Mouse (Mus musculus) small intestine, adult 2 months (tissue): Measurements from ENCODE around the gene Rbms3. TPM values are rescaled to one million over a fixed set of nuclear protein-coding genes. Genes with fewer than 3 reads are reported as not detected.

Source experiments
- H3K27ac ChIP-seq: fragments of 200-500 bp; 2 replicates; pipeline ENCODE4 v1.5.1; 2012; ENCODE audit warnings: low read depth, low read length, control low read depth, inconsistent platforms; ENCODE audit not compliant: insufficient read depth
- H3K27me3 ChIP-seq: fragments of 200-500 bp; 2 replicates; pipeline ENCODE4 v1.6.1; 2012; ENCODE audit warnings: mild to moderate bottlenecking, moderate library complexity, low read length, inconsistent platforms; ENCODE audit not compliant: control insufficient read depth, insufficient read depth
- H3K36me3 ChIP-seq: fragments of 200-500 bp; 2 replicates; pipeline ENCODE4 v1.6.1; 2012; ENCODE audit warnings: mild to moderate bottlenecking, low read length, control low read depth, inconsistent platforms; ENCODE audit not compliant: control insufficient read depth, insufficient read depth
- H3K4me1 ChIP-seq: fragments of 200-500 bp; 2 replicates; pipeline ENCODE4 v1.6.1; 2012; ENCODE audit warnings: low read length, inconsistent platforms, mixed read lengths; ENCODE audit not compliant: control insufficient read depth, insufficient read depth, insufficient read length
- H3K4me3 ChIP-seq: fragments of 200-500 bp; 2 replicates; pipeline ENCODE4 v1.5.1; 2012; ENCODE audit warnings: low read depth, mild to moderate bottlenecking, control low read depth, inconsistent platforms, low read length, moderate library complexity
- CTCF ChIP-seq: fragments of 200-500 bp; IDR thresholded peaks from 2 replicates; pipeline ENCODE4 v1.5.1; 2012; ENCODE audit warnings: low read depth, mild to moderate bottlenecking, control low read depth, inconsistent platforms, low read length, moderate library complexity, mixed read lengths; ENCODE audit not compliant: insufficient replicate concordance, insufficient read length; ENCODE audit errors: extremely low read depth
- POLR2A ChIP-seq: fragments of 200-500 bp; IDR thresholded peaks from 2 replicates; pipeline ENCODE4 v1.6.1; 2012; ENCODE audit warnings: low read depth, mild to moderate bottlenecking, control low read depth, inconsistent platforms, low read length, moderate library complexity
- WGBS: fragments of 180-500 bp; shearing (Covaris S2); methylation state at CpG from one replicate; pipeline ENCODE4 v1.1.7; 2018; 5-methylcytosine and 5-hydroxymethylcytosine counted together
- polyA plus RNA-seq: library from polyadenylated mRNA; depleted of rRNA; stranded (reverse); fragments of >200 nt; gene quantifications from 2 replicates; pipeline ENCODE4 v1.2.3, GENCODE M21; 2012

Rbms3 gene
- polyA plus RNA-seq, 1 experiment = 3.3 TPM

DNA sequence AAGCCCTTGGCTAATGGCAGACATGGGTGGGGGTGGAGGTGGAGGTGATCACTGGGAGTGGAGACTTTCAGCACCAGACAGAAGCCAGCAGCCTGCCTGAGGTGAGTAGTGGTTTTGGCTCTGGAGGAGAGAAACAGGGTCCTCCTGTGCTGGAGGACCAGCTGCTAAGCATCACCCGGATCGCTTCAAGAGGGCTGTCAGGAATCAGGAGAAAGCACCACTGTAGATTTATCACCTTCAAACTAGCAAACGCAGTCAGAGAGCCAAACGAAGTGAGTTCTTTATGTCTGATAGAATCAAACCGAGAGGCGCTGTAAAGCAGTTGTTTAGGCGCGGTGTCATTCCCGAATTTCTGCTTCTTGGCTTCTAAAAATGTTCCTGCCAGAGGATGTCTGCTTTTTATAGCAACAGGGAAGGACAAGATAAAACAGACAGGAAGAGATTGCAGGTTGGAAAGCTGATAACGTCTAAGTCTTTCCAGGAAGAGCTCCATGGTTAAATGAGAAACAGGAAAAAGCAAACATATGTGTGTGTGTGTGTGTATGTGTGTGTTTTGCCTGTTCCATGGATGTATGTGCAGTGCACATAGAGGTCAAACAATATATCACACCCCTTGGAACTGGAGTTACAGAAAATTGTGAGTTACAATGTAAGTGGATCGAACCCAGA is 928.1 kb downstream of the Rbms3 start:
- no peaks in the 10 kb centered on the region for H3K4me1 ChIP-seq
- H3K27ac ChIP-seq = no peak overlapping the region
- H3K27me3 ChIP-seq = no peaks in the 10 kb centered on the region
- WGBS = 64% methylated on average over 11 of the region's 11 CpGs
- H3K36me3 ChIP-seq = no peaks in the 10 kb centered on the region
- no peak overlapping the region for H3K4me3 ChIP-seq
- no peak for TF ChIP-seq POLR2A
- no peak for TF ChIP-seq CTCF

DNA sequence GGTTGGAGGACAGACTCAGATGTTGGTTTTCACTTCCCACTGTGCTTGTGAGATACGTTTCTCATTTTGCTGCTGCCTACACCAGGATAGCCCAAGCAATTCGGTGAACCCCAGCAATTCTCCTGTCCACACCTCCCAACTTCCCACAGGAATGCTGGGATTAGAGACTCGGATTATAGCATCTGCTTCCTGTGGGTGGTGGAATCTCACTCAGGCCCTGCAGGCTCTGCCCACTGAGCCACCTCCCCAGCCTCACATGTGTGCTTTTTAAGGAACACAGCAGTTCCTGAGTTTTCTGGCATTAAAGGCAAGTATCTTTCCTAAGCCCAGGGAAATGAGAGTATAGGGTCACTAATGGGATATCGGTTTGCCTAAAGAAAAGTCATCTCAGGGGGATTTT is 941.1 kb downstream of the Rbms3 start:
- Histone ChIP-seq H3K4me3 (no peak overlapping the region), H3K4me1 (no peaks in the 10 kb centered on the region), H3K36me3 (no peaks in the 10 kb centered on the region), H3K27ac (no peak overlapping the region), H3K27me3 (no peaks in the 10 kb centered on the region)
- TF ChIP-seq POLR2A = no peak
- TF ChIP-seq CTCF = no peak
- 82% methylated on average over 4 of the region's 4 CpGs for WGBS

DNA sequence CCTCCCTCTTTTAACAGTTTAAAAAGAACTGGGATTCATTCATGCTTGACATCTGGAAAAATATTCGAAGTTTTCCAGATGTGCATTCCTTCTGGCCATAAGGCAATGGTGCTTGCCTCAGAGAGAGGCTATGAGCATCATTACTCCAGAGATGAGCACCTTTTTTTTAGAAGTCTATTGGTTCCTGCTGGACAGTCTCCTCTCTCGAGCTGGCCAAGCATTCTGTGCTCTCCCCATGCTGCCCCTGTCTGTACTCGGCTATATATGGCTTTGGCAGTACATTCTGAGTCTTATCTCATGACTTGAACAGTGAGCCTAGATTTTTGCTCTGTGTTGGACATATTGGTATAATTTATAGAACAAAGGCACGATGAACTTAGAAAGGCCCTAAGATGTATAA is 952.6 kb downstream of the Rbms3 start:
- H3K27ac ChIP-seq = 0 out of 2 replicates have a peak overlapping the region, but pooled peaks have one; percentile 24

DNA sequence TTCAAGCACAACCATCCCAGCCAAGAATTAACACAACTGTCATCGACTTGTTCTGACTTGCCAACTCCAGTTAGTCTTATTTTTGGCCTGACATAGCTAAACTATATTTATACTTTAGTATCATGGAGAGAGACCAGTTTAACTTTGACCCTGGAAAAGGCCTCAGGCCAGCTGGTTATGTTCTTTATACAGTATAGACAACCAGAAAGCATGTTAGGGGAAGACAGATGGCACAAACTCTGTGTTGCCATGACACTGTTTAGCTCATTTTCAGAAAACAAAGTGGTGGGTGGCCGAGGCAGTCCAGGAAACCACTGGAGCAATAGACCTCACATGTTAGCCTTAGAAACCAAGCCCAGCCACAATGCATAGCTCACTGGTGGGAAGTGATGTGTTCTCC is 953.3 kb downstream of the Rbms3 start:
- TF ChIP-seq CTCF (no peak), POLR2A (no peak)
- no peaks in the 10 kb centered on the region for H3K36me3 ChIP-seq
- H3K27me3 ChIP-seq = no peaks in the 10 kb centered on the region
- 51% methylated on average over 2 of the region's 2 CpGs for WGBS
- no peaks in the 10 kb centered on the region for H3K4me1 ChIP-seq
- H3K4me3 ChIP-seq = no peak overlapping the region
- H3K27ac ChIP-seq = no peak overlapping the region

More for the DNA sequence above, 952.6 kb downstream of the Rbms3 start:
- WGBS = 57% methylated on average over 4 of the region's 4 CpGs
- TF ChIP-seq POLR2A = no peak
- Histone ChIP-seq H3K36me3 (no peaks in the 10 kb centered on the region), H3K4me1 (no peaks in the 10 kb centered on the region), H3K4me3 (no peak overlapping the region), H3K27me3 (no peaks in the 10 kb centered on the region)

DNA sequence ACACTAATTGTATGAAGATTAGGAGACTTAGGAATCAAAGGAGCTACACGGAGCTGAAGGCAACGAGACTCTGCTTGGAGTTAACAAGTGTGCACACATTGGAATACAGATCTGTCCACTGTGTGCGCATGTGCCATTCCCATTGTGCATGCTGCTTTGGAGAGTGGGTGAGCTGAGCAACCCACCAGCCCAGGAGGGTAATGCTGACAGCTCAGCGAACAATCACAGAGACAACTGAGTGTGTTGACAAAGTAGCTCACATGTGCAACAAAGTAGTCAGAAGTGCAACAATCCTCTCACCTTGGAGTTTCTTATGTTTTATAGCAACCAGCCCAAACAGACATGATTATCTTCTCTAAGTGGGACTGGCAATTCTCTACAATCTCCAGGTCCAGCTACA is 955.5 kb downstream of the Rbms3 start:
- Histone ChIP-seq H3K4me1 (no peaks in the 10 kb centered on the region), H3K36me3 (no peaks in the 10 kb centered on the region), H3K4me3 (no peak overlapping the region), H3K27me3 (no peaks in the 10 kb centered on the region), H3K27ac (no peak overlapping the region)
- TF ChIP-seq CTCF = no peak
- TF ChIP-seq POLR2A = no peak
- WGBS = 80% methylated on average over 4 of the region's 4 CpGs

DNA sequence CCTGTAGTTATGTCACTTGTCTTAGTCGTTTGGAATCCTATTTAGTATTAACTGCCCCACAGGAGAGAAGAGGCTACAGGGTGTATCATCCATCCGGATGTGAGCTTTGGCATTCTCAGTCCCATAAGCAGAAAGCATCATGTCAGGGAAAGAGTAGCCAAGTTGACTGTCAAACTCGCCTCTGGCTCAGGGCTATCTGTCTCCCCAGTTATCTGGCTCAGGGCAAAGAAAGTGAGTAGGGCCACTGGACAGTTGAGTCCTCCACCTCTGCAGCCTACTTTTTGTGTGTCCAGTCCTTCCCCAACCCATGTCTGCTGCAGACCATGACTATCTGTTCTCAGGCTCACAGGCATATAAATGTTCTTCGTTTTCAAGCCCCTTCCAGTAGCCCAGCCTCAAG is 968.7 kb downstream of the Rbms3 start:
- H3K27me3 ChIP-seq = no peaks in the 10 kb centered on the region
- TF ChIP-seq CTCF (no peak), POLR2A (no peak)
- WGBS = 74% methylated on average over 4 of the region's 4 CpGs
- H3K4me3 ChIP-seq = no peak overlapping the region
- no peaks in the 10 kb centered on the region for H3K4me1 ChIP-seq
- H3K36me3 ChIP-seq = no peaks in the 10 kb centered on the region
- no peak overlapping the region for H3K27ac ChIP-seq

DNA sequence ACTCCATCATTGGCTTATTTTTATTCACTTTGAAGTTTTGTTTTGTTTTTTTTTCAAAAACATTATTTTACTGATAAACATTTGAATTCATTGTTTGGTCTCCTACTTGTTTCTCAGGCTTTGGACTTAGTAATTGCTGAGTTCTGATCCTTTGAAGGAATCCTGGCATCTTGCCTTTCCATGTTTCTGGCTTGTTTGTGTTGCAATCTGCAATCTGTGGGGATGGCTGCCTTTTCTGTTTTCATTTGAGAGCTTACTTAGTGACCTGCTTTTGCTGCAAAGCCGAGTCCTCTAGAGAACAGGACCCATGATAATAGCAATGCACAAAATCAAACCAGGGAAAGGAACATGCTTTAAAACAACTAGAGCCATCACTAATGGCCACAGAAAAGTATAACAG is 969.8 kb downstream of the Rbms3 start:
- Histone ChIP-seq H3K4me1 (no peaks in the 10 kb centered on the region), H3K36me3 (no peaks in the 10 kb centered on the region), H3K4me3 (no peak overlapping the region), H3K27me3 (no peaks in the 10 kb centered on the region), H3K27ac (no peak overlapping the region)
- 79% methylated on average over 1 of the region's 1 CpGs for WGBS
- no peak for TF ChIP-seq CTCF
- TF ChIP-seq POLR2A = no peak
